Mouse (Mus musculus) adrenal gland, adult 8-10 months (tissue): ENCODE measurements around the gene Timm29. TPM values are rescaled to one million over a fixed set of nuclear protein-coding genes. Genes with fewer than 3 reads are reported as not detected.

Experiments
- DNase-seq: peaks from one replicate; pipeline ENCODE4 v3.0.0; 2022
- microRNA-seq, 2 experiments: library from miRNA; unstranded; fragments of <30 nt; microRNA quantifications; one replicate each; pipeline ENCODE4 v1.2.0; 2022
- total RNA-seq, 4 experiments: library from RNA; stranded (reverse); gene quantifications; 2 replicates each; pipeline ENCODE4 v1.2.4; 2022

Gene Timm29
- total RNA-seq, 4 experiments from 2014 or later = 61.4 to 80.6 (median 69.3) TPM

GRCm38 (mm10) chr9:21617066-21617465 lies 24.5 kb downstream of the Timm29 start:
- no peak for DNase-seq

- DNase-seq = no peak
Observed at GRCm38 (mm10) chr9:21620229-21620628, 27.7 kb downstream of the Timm29 start.

DNA sequence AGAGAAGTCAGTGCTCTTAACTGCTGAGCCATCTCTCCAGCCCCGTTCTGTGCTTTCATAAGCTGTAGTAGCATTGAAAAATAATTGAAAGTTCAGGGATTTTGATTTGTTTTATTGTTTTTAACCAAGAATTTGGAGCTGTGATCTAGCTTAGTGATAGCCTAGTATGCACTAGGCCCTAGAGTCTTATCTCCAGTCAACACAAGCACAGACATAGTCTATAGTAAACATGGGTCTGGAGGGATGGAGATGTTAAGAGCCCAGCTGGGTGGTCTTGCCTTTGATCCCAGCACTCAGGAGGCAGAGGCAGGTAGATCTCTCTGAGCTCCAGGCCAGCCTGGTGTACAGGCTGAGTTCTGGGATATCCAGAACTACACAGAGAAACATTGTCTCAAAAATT lies 30.2 kb downstream of the Timm29 start:
- no peak for DNase-seq

GRCm38 (mm10) chr9:21625342-21626339 lies 33.1 kb downstream of the Timm29 start:
- DNase-seq = no peak

DNA sequence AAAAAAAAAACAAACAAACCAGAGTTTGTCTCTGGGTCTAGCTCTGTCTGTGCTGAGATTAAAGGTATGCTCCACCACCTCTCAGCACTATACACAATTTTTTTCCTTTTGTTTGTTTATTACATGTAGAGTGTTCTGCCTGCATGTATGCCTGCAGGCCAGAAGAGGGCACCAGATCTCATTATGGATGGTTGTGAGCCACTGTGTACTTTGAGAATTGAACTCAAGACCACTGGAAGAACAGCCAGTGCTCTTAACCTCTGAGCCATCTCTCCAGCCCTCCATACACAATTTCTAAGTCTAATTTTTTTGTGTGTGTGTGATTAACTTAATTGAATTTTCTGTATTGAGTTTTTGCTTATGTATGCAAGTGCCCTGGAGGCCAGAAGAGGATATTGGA lies 34.0 kb downstream of the Timm29 start:
- no peak for DNase-seq

- no peak for DNase-seq
Observed at GRCm38 (mm10) chr9:21627145-21627795, 34.7 kb downstream of the Timm29 start.

DNA sequence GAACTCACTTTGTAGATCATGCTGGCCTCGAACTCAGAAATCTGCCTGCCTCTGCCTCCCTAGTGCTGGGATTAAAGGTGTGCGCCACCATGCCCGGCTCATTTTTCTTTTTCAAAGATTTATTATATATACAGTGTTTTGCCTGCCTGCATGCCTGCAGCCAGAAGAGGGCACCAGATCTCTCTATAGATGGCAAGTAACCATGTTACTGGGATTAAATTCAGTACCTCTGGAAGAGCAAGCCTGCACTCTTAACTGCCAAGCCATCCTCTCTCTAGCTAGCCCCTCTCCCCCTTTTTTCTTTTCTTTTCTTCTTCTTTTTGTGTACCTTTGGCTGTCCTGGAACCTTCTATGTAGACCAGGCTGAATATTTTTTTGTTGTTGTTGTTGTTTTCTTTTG lies 38.2 kb downstream of the Timm29 start:
- DNase-seq = no peak

- no peak for DNase-seq
Observed at GRCm38 (mm10) chr9:21633106-21633505, 40.6 kb downstream of the Timm29 start.

DNA sequence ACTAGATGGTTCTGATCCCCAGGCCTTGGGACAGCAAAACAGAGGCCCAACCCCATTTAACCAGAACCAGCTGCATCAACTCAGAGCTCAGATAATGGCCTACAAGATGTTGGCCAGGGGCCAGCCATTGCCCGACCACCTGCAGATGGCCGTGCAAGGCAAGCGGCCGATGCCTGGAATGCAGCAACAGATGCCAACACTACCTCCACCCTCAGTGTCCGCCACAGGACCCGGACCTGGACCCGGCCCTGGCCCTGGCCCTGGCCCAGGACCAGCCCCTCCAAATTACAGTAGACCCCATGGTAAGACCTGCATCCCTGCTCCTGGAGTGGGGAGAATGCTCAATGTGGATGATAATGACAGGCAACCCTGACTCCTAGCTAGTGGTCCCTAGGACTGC lies 43.1 kb downstream of the Timm29 start:
- DNase-seq = no peak

DNA sequence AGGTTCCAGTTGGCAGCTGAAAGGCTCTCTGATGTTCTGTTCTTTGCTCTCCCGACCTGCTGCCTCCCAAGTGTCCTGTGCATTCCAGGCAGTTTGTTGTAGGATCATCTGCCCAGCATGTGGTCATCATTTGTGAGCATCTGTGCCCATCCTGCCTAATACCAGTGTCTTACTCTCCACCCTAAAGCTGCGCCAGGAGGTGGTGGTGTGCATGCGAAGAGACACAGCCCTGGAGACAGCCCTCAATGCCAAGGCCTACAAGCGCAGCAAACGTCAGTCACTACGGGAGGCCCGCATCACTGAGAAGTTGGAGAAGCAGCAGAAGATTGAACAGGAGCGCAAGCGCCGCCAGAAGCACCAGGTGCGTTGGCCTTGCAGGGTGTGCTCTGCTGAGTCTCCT lies 46.5 kb downstream of the Timm29 start:
- DNase-seq = no peak

Small RNA genes lying within 50 kb of the gene (microRNA-seq; reads per million reads assigned to microRNA genes)
- 0 reads per million in 2 experiments for gene Mir1946b

Other genes with a start within 250 kb of the Timm29 start
- 10 to 100 TPM; 47.3 to 86.4 (median 66.0) TPM for gene Ilf3, start 224.9 kb upstream of the Timm29 start, total RNA-seq
- 10 to 100 TPM; 18.2 to 23.4 (median 19.0) TPM for gene Qtrt1, start 180.9 kb upstream of the Timm29 start, total RNA-seq
- 100 to 1,000 TPM; 106 to 132 (median 114) TPM for gene Dnm2, start 167.8 kb upstream of the Timm29 start, total RNA-seq
- 10 to 100 TPM; 33.2 to 41.1 (median 37.1) TPM for gene Tmed1, start 82.5 kb upstream of the Timm29 start, total RNA-seq
- gene AB124611, start 66.5 kb upstream of the Timm29 start, total RNA-seq = 1 to 10 TPM in 3 of 4 experiments, under 1 TPM in 1; 0.77 to 2.3 (median 1.6) TPM
- gene Carm1, start 45.8 kb upstream of the Timm29 start, total RNA-seq = 10 to 100 TPM; 37.7 to 59.2 (median 52.6) TPM
- 10 to 100 TPM; 33.2 to 52.0 (median 44.1) TPM for gene Yipf2, start 106 bp downstream of the Timm29 start, total RNA-seq
- 10 to 100 TPM; 78.6 to 92.0 (median 80.9) TPM for gene Smarca4, start 23.4 kb downstream of the Timm29 start, total RNA-seq
- 100 to 1,000 TPM; 102 to 164 (median 147) TPM for gene Ldlr, start 130.8 kb downstream of the Timm29 start, total RNA-seq
- 1 to 10 TPM in 3 of 4 experiments, under 1 TPM in 1; 0.32 to 4.9 (median 2.1) TPM for gene Spc24, start 167.6 kb downstream of the Timm29 start, total RNA-seq
- 10 to 100 TPM; 35.0 to 58.9 (median 47.5) TPM for gene Kank2, start 206.0 kb downstream of the Timm29 start, total RNA-seq
- 10 to 100 TPM in 2 of 4 experiments, 1 to 10 TPM in 2; 1.5 to 12.0 (median 7.7) TPM for gene Angptl8, start 242.8 kb downstream of the Timm29 start, total RNA-seq